Comparison of ENCODE assay signal across 21 mouse cellular contexts in the genomic region with DNA sequence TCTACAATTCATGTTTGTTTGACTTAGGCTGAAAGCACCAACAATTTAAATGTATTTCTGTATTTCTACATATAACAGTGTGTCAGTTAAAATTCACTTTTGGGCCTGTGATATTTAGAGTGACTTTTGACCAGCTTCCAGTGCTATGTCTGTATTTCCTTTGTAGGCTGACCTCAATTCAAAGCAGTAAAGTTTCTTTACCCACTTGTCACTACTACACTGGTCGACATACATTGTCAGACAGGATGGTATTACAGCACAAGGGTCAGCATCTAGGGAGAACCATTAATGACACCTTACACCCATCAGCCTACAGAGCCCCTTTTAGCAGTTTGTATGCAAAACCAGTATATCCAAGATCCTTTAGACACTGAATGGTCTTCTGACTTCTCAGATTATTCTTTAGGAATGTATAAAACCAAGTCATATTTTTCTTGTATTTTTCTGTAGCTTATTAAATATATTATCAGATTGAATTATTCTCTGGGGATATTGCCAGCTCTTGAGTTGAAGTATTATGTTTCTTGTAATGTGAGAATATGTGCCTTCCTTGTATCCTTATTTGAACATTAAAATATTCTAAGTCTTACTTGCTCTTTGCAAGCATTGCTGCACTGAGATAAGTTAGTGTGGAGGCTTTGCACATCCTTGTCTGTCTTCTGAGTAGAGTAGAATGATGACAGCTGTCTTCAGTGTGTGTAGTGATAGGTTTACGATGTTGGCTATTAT. TPM values are rescaled to one million over a fixed set of nuclear protein-coding genes. Genes with fewer than 3 reads are reported as not detected.
DNase-seq lines count a peak whose midpoint lies in the region; ATAC-seq lines count a peak whose summit lies in the region.
"Not testable (repeated sequence)": the region's sequence is repeated elsewhere in the genome, so short reads cannot be mapped to it uniquely, and the experiment has no call there.
"Had no signal": no experiment of that assay in that cellular context is flagged by ENCODE, and none has a peak within 500 bp of the region (broad histone marks: within the 10 kb centered on the region; RNA-seq: fewer than 3 reads in every experiment).

No protein-coding gene starts in this region.

- ATAC-seq in embryonic facial prominence, embryonic 15.5 days (ENCODE audit: insufficient number of reproducible peaks, low FRiP score, low TSS enrichment, low read depth): peak; percentile 65
- peak; percentile 35; the same call in 1 of the 2 replicates for ATAC-seq in heart, embryonic 11.5 days (replicated peaks; ENCODE audit: insufficient number of reproducible peaks, low FRiP score, low TSS enrichment)
- ATAC-seq in hindbrain, embryonic 12.5 days (ENCODE audit: low FRiP score): peak; percentile 54
- ATAC-seq in limb, embryonic 11.5 days (ENCODE audit: insufficient number of reproducible peaks, low FRiP score, low TSS enrichment, low read depth): 0 out of 2 replicates have a peak, but pooled peaks have one; percentile 47
- ATAC-seq in liver, embryonic 15.5 days (ENCODE audit: insufficient read depth): peak; percentile 25
- ATAC-seq in midbrain, embryonic 12.5 days (ENCODE audit: low FRiP score, low read depth): 0 out of 2 replicates have a peak, but pooled peaks have one; percentile 23
- ATAC-seq in stomach, embryonic 14.5 days (ENCODE audit: insufficient number of reproducible peaks, insufficient read depth, low FRiP score, low read depth): 0 out of 2 replicates have a peak, but pooled peaks have one; percentile 28

- H3K27ac ChIP-seq in embryonic facial prominence, embryonic 15.5 days (replicated peaks); heart, embryonic 11.5 days (ENCODE audit: low read depth, low read length); hindbrain, embryonic 12.5 days; limb, embryonic 11.5 days (replicated peaks; ENCODE audit: low read depth, low read length); liver, embryonic 15.5 days (replicated peaks); midbrain, embryonic 12.5 days (replicated peaks); stomach, embryonic 14.5 days (ENCODE audit: low read length): not testable (repeated sequence)

- WGBS in embryonic facial prominence, embryonic 15.5 days: 88% methylated on average over 1 of the region's 2 CpGs
- WGBS in heart, embryonic 11.5 days (ENCODE audit: insufficient replicate concordance): 77% methylated on average over 1 of the region's 2 CpGs
- WGBS in hindbrain, embryonic 12.5 days: 94% methylated on average over 1 of the region's 2 CpGs
- 83% methylated on average over 1 of the region's 2 CpGs for WGBS in limb, embryonic 11.5 days
- 72% methylated on average over 1 of the region's 2 CpGs for WGBS in liver, embryonic 15.5 days (ENCODE audit: insufficient replicate concordance)
- WGBS in midbrain, embryonic 12.5 days: 96% methylated on average over 1 of the region's 2 CpGs
- 94% methylated on average over 1 of the region's 2 CpGs for WGBS in stomach, embryonic 14.5 days

- not testable (repeated sequence) for H3K27me3 ChIP-seq in embryonic facial prominence, embryonic 15.5 days; heart, embryonic 11.5 days (ENCODE audit: control insufficient read depth, insufficient read depth, low read length); hindbrain, embryonic 12.5 days; limb, embryonic 11.5 days (ENCODE audit: control insufficient read depth, insufficient read depth, low read length); liver, embryonic 15.5 days; midbrain, embryonic 12.5 days; stomach, embryonic 14.5 days (ENCODE audit: control insufficient read depth, insufficient read depth, low read length)

- DNase-seq in limb, embryonic 11.5 days (ENCODE audit: low spot score): not testable (repeated sequence)

- not testable (repeated sequence) for H3K4me1 ChIP-seq in embryonic facial prominence, embryonic 15.5 days; heart, embryonic 11.5 days (ENCODE audit: control insufficient read depth, insufficient read depth, low read length); hindbrain, embryonic 12.5 days; limb, embryonic 11.5 days (ENCODE audit: control insufficient read depth, insufficient read depth, low read length); liver, embryonic 15.5 days (replicated peaks); midbrain, embryonic 12.5 days; stomach, embryonic 14.5 days (ENCODE audit: control insufficient read depth, insufficient read depth, low read length)

- not testable (repeated sequence) for H3K36me3 ChIP-seq in embryonic facial prominence, embryonic 15.5 days; heart, embryonic 11.5 days (ENCODE audit: control insufficient read depth, insufficient read depth, low read length); hindbrain, embryonic 12.5 days; limb, embryonic 11.5 days (ENCODE audit: control insufficient read depth, insufficient read depth, low read length); liver, embryonic 15.5 days (replicated peaks); midbrain, embryonic 12.5 days; stomach, embryonic 14.5 days (ENCODE audit: control insufficient read depth, insufficient read depth, low read length)

- not testable (repeated sequence) for H3K4me2 ChIP-seq in embryonic facial prominence, embryonic 15.5 days (replicated peaks); heart, embryonic 11.5 days; hindbrain, embryonic 12.5 days (replicated peaks); limb, embryonic 11.5 days (ENCODE audit: low read depth, severe bottlenecking); liver, embryonic 15.5 days; midbrain, embryonic 12.5 days (replicated peaks); stomach, embryonic 14.5 days (replicated peaks; ENCODE audit: low read depth, low read length)

- not testable (repeated sequence) for H3K9ac ChIP-seq in embryonic facial prominence, embryonic 15.5 days; heart, embryonic 11.5 days (ENCODE audit: low read depth, low read length); hindbrain, embryonic 12.5 days; limb, embryonic 11.5 days (ENCODE audit: low read length); liver, embryonic 15.5 days; midbrain, embryonic 12.5 days (replicated peaks); stomach, embryonic 14.5 days (replicated peaks; ENCODE audit: low read depth, low read length)

- not testable (repeated sequence) for H3K4me3 ChIP-seq in embryonic facial prominence, embryonic 15.5 days (replicated peaks); heart, embryonic 11.5 days (ENCODE audit: low read depth, low read length); hindbrain, embryonic 12.5 days; limb, embryonic 11.5 days (ENCODE audit: low read depth, low read length); liver, embryonic 15.5 days (replicated peaks); midbrain, embryonic 12.5 days; stomach, embryonic 14.5 days (ENCODE audit: low read depth, low read length)

- H3K9me3 ChIP-seq in embryonic facial prominence, embryonic 15.5 days (replicated peaks); heart, embryonic 11.5 days (replicated peaks; ENCODE audit: control insufficient read depth, low read length); hindbrain, embryonic 12.5 days (replicated peaks); limb, embryonic 11.5 days (ENCODE audit: control insufficient read depth, low read length); liver, embryonic 15.5 days (replicated peaks); midbrain, embryonic 12.5 days; stomach, embryonic 14.5 days (ENCODE audit: control insufficient read depth, low read depth, low read length): not testable (repeated sequence)

RNA-seq across cellular contexts. Expression of gene Rex2, which starts 9.8 kb away (rescaled TPM):
- not detected in 2 replicates for polyA plus RNA-seq in embryonic facial prominence, embryonic 15.5 days (2015; fragmentation: Nextera tagmentation; extraction: Ambion mirVana)
- not detected in 2 replicates for polyA plus RNA-seq in heart, embryonic 11.5 days (2014; fragmentation: Nextera tagmentation; extraction: Ambion mirVana)
- polyA plus RNA-seq in hindbrain, embryonic 12.5 days (2016; fragmentation: Nextera tagmentation; extraction: Ambion mirVana): 0.06 TPM in 1 of 2 replicates, not detected in the other
- polyA plus RNA-seq in limb, embryonic 11.5 days (2014; fragmentation: Nextera tagmentation; extraction: Ambion mirVana): not detected in 2 replicates
- not detected in 2 replicates for polyA plus RNA-seq in liver, embryonic 15.5 days (2015; fragmentation: Nextera tagmentation; extraction: Ambion mirVana)
- polyA plus RNA-seq in midbrain, embryonic 12.5 days (2016; fragmentation: Nextera tagmentation; extraction: Ambion mirVana): not detected in 2 replicates
- polyA plus RNA-seq in stomach, embryonic 14.5 days (2014; fragmentation: Nextera tagmentation; extraction: Ambion mirVana): not detected in 2 replicates
- polyA plus RNA-seq: cerebellum, adult 2 months; cortical plate, adult 2 months; forebrain, embryonic 10.5 days; forebrain, postnatal 0 days; heart, postnatal 0 days; intestine, embryonic 14.5 days; large intestine, adult 2 months; liver, adult 2 months; lung, adult 2 months; neural tube, embryonic 15.5 days; stomach, embryonic 16.5 days had no signal

RNA-seq across cellular contexts. Expression of gene Zfp989, which starts 59.7 kb away (rescaled TPM):
- polyA plus RNA-seq in embryonic facial prominence, embryonic 15.5 days (2015; fragmentation: Nextera tagmentation; extraction: Ambion mirVana): 0.28 TPM in 1 of 2 replicates, not detected in the other
- not detected in 2 replicates for polyA plus RNA-seq in heart, embryonic 11.5 days (2014; fragmentation: Nextera tagmentation; extraction: Ambion mirVana)
- not detected in 2 replicates for polyA plus RNA-seq in hindbrain, embryonic 12.5 days (2016; fragmentation: Nextera tagmentation; extraction: Ambion mirVana)
- not detected in 2 replicates for polyA plus RNA-seq in limb, embryonic 11.5 days (2014; fragmentation: Nextera tagmentation; extraction: Ambion mirVana)
- polyA plus RNA-seq in liver, embryonic 15.5 days (2015; fragmentation: Nextera tagmentation; extraction: Ambion mirVana): not detected in 2 replicates
- polyA plus RNA-seq in midbrain, embryonic 12.5 days (2016; fragmentation: Nextera tagmentation; extraction: Ambion mirVana): not detected in 2 replicates
- polyA plus RNA-seq in stomach, embryonic 14.5 days (2014; fragmentation: Nextera tagmentation; extraction: Ambion mirVana): 0.52 TPM in 1 of 2 replicates, not detected in the other
- polyA plus RNA-seq: cerebellum, adult 2 months; cortical plate, adult 2 months; forebrain, postnatal 0 days; heart, postnatal 0 days; intestine, embryonic 14.5 days; kidney, adult 2 months; large intestine, adult 2 months; liver, adult 2 months; lung, adult 2 months; midbrain, embryonic 10.5 days; stomach, embryonic 16.5 days; urinary bladder, adult 2 months had no signal
